Mouse (Mus musculus) cortical plate, adult 2 months (tissue): Measurements from ENCODE around the gene Ndst2. TPM values are rescaled to one million over a fixed set of nuclear protein-coding genes. Genes with fewer than 3 reads are reported as not detected.

Source experiments
- H3K27ac ChIP-seq: fragments of 200-500 bp; 2 replicates; pipeline ENCODE4 v1.5.1; 2012; ENCODE audit warnings: low read length, control low read depth, inconsistent platforms; ENCODE audit not compliant: insufficient read depth
- H3K4me1 ChIP-seq: fragments of 200-500 bp; 2 replicates; pipeline ENCODE4 v1.6.1; 2011; ENCODE audit warnings: low read length; ENCODE audit not compliant: control insufficient read depth, insufficient read depth
- H3K4me3 ChIP-seq: fragments of 200-500 bp; 2 replicates; pipeline ENCODE4 v1.5.1; 2011; ENCODE audit warnings: mild to moderate bottlenecking, low read length, control low read depth; ENCODE audit not compliant: insufficient read depth
- CTCF ChIP-seq: fragments of 200-500 bp; IDR thresholded peaks from 2 replicates; pipeline ENCODE4 v1.5.1; 2011; ENCODE audit warnings: mild to moderate bottlenecking, control low read depth, low read length; ENCODE audit not compliant: insufficient read depth; ENCODE audit errors: extremely low read depth
- POLR2A ChIP-seq: fragments of 200-500 bp; IDR thresholded peaks from 2 replicates; pipeline ENCODE4 v1.6.1; 2011; ENCODE audit warnings: mild to moderate bottlenecking, low read length, control low read depth; ENCODE audit not compliant: insufficient read depth; ENCODE audit errors: extremely low read depth
- polyA plus RNA-seq: library from polyadenylated mRNA; depleted of rRNA; stranded (reverse); fragments of >200 nt; gene quantifications from 2 replicates; pipeline ENCODE4 v1.2.3, GENCODE M21; 2012

The Ndst2 gene
- polyA plus RNA-seq, 1 experiment = 22.9 TPM

GRCm38 (mm10) chr14:20767936-20768335 is 33.6 kb upstream of the Ndst2 start:
- TF ChIP-seq CTCF = no peak
- no peak for TF ChIP-seq POLR2A
- Histone ChIP-seq H3K4me3 (no peak overlapping the region), H3K4me1 (peaks cover 8% of the 10 kb centered on the region; the same call in 1 of the 2 replicates), H3K27ac (no peak overlapping the region)

DNA sequence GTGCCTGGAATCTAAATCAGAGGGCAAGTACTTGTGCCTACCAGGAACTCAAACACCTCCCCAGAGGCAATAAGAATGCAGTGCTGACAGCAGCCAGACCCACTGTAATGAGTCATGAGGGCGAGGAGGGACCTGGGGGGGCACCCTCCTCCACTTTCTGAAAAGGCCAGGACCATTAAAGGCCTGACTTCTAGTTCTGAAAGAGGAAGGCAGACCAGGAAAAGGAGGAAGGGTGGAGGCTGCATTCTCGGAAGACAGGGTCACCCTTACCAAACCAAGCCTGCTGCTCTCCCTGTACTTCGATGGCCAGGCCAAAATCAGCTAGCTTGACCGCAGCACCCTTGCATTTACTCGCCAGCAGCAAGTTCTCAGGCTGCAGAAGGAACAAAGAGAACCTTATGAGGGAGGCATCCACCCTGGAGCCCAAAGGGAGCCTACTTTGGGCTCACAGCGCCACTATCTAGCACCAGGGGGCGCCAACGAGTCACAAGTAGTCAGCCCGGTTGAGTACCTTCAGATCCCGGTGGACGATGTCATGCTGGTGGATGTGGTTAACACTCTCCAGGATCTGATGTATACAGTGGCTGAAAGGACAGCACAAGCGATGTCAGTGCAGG is 31.4 kb upstream of the Ndst2 start:
- peaks cover 7% of the 10 kb centered on the region; the same call in 1 of the 2 replicates for H3K4me1 ChIP-seq
- no peak overlapping the region for H3K4me3 ChIP-seq
- no peak overlapping the region for H3K27ac ChIP-seq
- peak; percentile 95 for TF ChIP-seq CTCF
- TF ChIP-seq POLR2A = no peak

- TF ChIP-seq CTCF = no peak
- TF ChIP-seq POLR2A = no peak
- Histone ChIP-seq H3K4me3 (no peak overlapping the region), H3K4me1 (peaks cover 7% of the 10 kb centered on the region; the same call in 1 of the 2 replicates), H3K27ac (no peak overlapping the region)
Observed at GRCm38 (mm10) chr14:20764942-20765341, 30.6 kb upstream of the Ndst2 start.

DNA sequence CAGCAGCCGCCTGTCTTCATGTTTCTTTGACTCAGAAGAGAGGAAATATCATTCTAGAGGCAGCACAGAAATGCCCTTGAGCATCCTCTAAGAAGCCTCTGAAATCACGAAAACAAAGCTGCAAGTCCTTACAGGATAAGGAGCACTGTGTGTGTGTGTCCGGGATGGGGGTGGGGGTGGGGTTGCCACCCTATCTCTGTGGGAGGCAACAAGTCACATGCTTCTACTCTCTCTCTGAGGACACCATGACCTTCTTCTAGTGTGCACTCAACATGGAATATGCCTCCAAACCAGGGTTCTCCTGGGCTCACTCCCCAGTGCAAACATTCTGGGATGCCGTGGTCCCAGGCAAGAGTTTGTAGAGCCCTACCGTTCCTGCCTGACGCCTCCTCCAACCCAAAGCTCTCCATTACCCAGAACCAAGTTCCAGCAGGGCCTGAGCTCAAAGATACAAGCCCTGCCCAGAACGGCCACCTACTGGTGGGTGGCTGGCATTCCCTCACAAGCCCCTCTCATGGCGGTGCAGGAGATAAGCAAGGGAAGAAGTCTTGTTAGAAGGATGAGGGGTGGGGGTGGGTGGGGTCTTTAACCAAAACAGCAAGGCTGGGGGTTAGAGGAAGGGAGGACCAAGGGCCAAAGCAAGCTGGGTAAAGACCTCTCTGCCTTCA is 24.5 kb upstream of the Ndst2 start:
- TF ChIP-seq POLR2A (no peak), CTCF (no peak)
- no peak overlapping the region for H3K27ac ChIP-seq

GRCm38 (mm10) chr14:20757370-20757907 is 23.1 kb upstream of the Ndst2 start:
- TF ChIP-seq CTCF (no peak), POLR2A (no peak)

More for the DNA sequence above, 24.5 kb upstream of the Ndst2 start:
- no peaks in the 10 kb centered on the region for H3K4me1 ChIP-seq
- H3K4me3 ChIP-seq = no peak overlapping the region

GRCm38 (mm10) chr14:20753792-20754191 is 19.4 kb upstream of the Ndst2 start:
- Histone ChIP-seq H3K4me3 (no peak overlapping the region), H3K27ac (no peak overlapping the region)
- TF ChIP-seq POLR2A (no peak), CTCF (no peak)

More at GRCm38 (mm10) chr14:20757370-20757907, 23.1 kb upstream of the Ndst2 start:
- no peaks in the 10 kb centered on the region for H3K4me1 ChIP-seq
- H3K27ac ChIP-seq = no peak overlapping the region
- H3K4me3 ChIP-seq = no peak overlapping the region

GRCm38 (mm10) chr14:20750503-20750902 is 16.1 kb upstream of the Ndst2 start:
- Histone ChIP-seq H3K27ac (no peak overlapping the region), H3K4me1 (peaks cover 5% of the 10 kb centered on the region), H3K4me3 (no peak overlapping the region)
- TF ChIP-seq POLR2A (no peak), CTCF (no peak)

More at GRCm38 (mm10) chr14:20753792-20754191, 19.4 kb upstream of the Ndst2 start:
- no peaks in the 10 kb centered on the region for H3K4me1 ChIP-seq

- H3K4me1 ChIP-seq = peaks cover 5% of the 10 kb centered on the region
- H3K27ac ChIP-seq = no peak overlapping the region
- H3K4me3 ChIP-seq = no peak overlapping the region
- TF ChIP-seq CTCF (no peak), POLR2A (no peak)
Observed at GRCm38 (mm10) chr14:20749494-20750051, 15.2 kb upstream of the Ndst2 start.

DNA sequence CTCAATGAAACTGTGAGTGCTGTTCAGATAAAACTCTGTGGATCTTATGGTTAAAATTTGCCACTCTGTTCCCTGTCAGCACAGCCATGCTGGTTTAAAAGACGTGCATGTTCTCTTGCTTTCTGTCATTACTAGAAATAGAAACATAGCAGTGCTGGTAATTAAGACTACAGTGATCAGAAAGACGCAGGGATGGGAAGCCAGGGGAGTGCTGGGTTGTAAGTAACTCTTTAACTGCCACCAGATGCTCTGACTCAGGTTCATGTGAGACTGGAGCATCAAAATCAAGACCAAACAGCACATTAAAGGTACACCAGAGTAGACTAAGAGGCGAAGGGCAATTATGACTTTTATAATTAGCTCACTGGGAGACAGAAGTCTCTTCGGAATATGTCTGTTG is 14.0 kb upstream of the Ndst2 start:
- TF ChIP-seq POLR2A (no peak), CTCF (no peak)
- no peak overlapping the region for H3K27ac ChIP-seq
- no peak overlapping the region for H3K4me3 ChIP-seq
- H3K4me1 ChIP-seq = peaks cover 5% of the 10 kb centered on the region
